33 mouse cellular contexts compared by ENCODE assay signal in the genomic region with DNA sequence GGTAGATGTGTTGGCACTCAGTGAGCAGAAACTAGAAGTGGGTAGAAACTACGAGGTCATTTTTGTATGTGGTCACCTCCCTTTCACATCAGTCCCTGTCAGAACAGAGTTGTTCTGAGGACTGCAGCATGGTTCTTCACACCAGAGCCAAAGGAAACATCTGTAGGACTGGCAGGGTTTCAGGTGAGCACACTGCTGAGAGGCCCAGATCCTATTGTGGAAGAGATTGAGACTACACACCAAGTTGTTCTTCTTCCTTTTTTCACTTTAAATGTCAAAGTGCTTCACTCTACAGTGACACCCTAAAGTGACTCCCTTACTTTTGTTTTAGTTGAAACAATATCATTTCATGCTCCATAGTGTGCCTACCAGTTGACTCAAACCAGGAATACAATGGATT.
DNase-seq lines count a peak whose midpoint lies in the region; ATAC-seq and TF ChIP-seq lines count a peak whose summit lies in the region.
"Had no signal": no experiment of that assay in that cellular context is flagged by ENCODE, and none has a peak within 500 bp of the region (broad histone marks: within the 10 kb centered on the region; RNA-seq: fewer than 3 reads in every experiment).

No protein-coding gene starts in this region.

- WGBS in liver, embryonic 13.5 days (ENCODE audit: insufficient replicate concordance): 30% methylated on average over 1 of the region's 1 CpGs

- H3K27ac ChIP-seq in liver, embryonic 13.5 days: no peak overlapping the region
- peak overlapping the region; percentile 93 for H3K27ac ChIP-seq in bone marrow macrophage, adult 2 months (ENCODE audit: insufficient read depth, low read depth, low read length)
- H3K27ac ChIP-seq: embryonic facial prominence, embryonic 10.5 days; embryonic facial prominence, embryonic 15.5 days; forebrain, embryonic 12.5 days; heart, adult 2 months; hindbrain, embryonic 14.5 days; kidney, embryonic 15.5 days; lung, embryonic 15.5 days; midbrain, embryonic 12.5 days; neural tube, embryonic 13.5 days; stomach, embryonic 15.5 days had no signal

- no peaks in the 10 kb centered on the region for H3K36me3 ChIP-seq in liver, embryonic 13.5 days
- H3K36me3 ChIP-seq: embryonic facial prominence, embryonic 10.5 days; embryonic facial prominence, embryonic 15.5 days; G1E; heart, embryonic 12.5 days; kidney, embryonic 15.5 days; lung, embryonic 15.5 days; midbrain, embryonic 12.5 days; neural tube, embryonic 13.5 days; stomach, embryonic 15.5 days had no signal

- no peak for DNase-seq in liver, embryonic 13.5 days
- DNase-seq in liver: no peak
- peak; percentile 67 for DNase-seq in A20 (ENCODE audit: low read depth, low spot score)
- DNase-seq in cerebellum, adult 11-12 months: no peak
- DNase-seq in layer of hippocampus, postnatal 14 days (ENCODE audit: low spot score in 2 of 2): no peak
- no peak for DNase-seq in cerebellum, postnatal 25 days
- DNase-seq: adrenal gland, postnatal 10 days; cerebellum, adult 11 months; cerebellum, adult 9-11 months; forebrain, postnatal 0 days; gastrocnemius, postnatal 25 days; heart, adult 2 months; kidney, adult 11 months; kidney, postnatal 25 days; layer of hippocampus, postnatal 36 days; left cerebral cortex, postnatal 4 days; lung, postnatal 36 days; right cerebral cortex, postnatal 4 days; thymus, postnatal 14 days had no signal

- H3K4me1 ChIP-seq in liver, embryonic 13.5 days (replicated peaks): peaks cover 31% of the 10 kb centered on the region
- peaks cover 47% of the 10 kb centered on the region for H3K4me1 ChIP-seq in bone marrow macrophage, adult 2 months (ENCODE audit: control insufficient read depth, insufficient read depth, low read length)
- H3K4me1 ChIP-seq: kidney, embryonic 15.5 days; lung, embryonic 15.5 days; stomach, embryonic 15.5 days had no signal

- no peak for TF ChIP-seq CTCF in bone marrow macrophage, adult 2 months (IDR thresholded peaks at IDR 0.05; ENCODE audit: low read depth, low read length)

- TF ChIP-seq POLR2A in bone marrow macrophage, adult 2 months (IDR thresholded peaks at IDR 0.05; ENCODE audit: borderline replicate concordance, low read depth, low read length): no peak

- no peak overlapping the region for H3K4me2 ChIP-seq in liver, embryonic 13.5 days
- H3K4me2 ChIP-seq: embryonic facial prominence, embryonic 15.5 days; forebrain, embryonic 12.5 days; heart, embryonic 12.5 days; hindbrain, embryonic 14.5 days; kidney, embryonic 15.5 days; lung, embryonic 15.5 days; midbrain, embryonic 12.5 days; neural tube, embryonic 13.5 days; stomach, embryonic 15.5 days had no signal

- no peaks in the 10 kb centered on the region for H3K27me3 ChIP-seq in liver, embryonic 13.5 days
- H3K27me3 ChIP-seq: embryonic facial prominence, embryonic 15.5 days; forebrain, embryonic 12.5 days; heart, embryonic 12.5 days; kidney, embryonic 15.5 days; lung, embryonic 15.5 days; midbrain, embryonic 12.5 days; neural tube, embryonic 13.5 days; Patski; stomach, embryonic 15.5 days had no signal

- no peaks in the 10 kb centered on the region for H3K9me3 ChIP-seq in liver, embryonic 13.5 days (replicated peaks)
- H3K9me3 ChIP-seq: embryonic facial prominence, embryonic 10.5 days; embryonic facial prominence, embryonic 15.5 days; forebrain, embryonic 12.5 days; G1E; heart, embryonic 12.5 days; kidney, embryonic 15.5 days; lung, embryonic 15.5 days; midbrain, embryonic 12.5 days; neural tube, embryonic 13.5 days; stomach, embryonic 15.5 days had no signal

- ATAC-seq in liver, embryonic 13.5 days (ENCODE audit: low read depth): peak; percentile 5; the same call in 1 of the 2 replicates
- ATAC-seq in megakaryocyte progenitor cell, adult 5-6 weeks (replicated peaks; ENCODE audit: poor library complexity): peak; percentile 14
- ATAC-seq: Patski had no signal

- no peak overlapping the region for H3K9ac ChIP-seq in liver, embryonic 13.5 days
- H3K9ac ChIP-seq: embryonic facial prominence, embryonic 15.5 days; forebrain, embryonic 12.5 days; forebrain, postnatal 0 days; heart, embryonic 12.5 days; hindbrain, embryonic 14.5 days; kidney, embryonic 15.5 days; lung, embryonic 15.5 days; midbrain, embryonic 12.5 days; neural tube, embryonic 13.5 days; stomach, embryonic 15.5 days had no signal

- H3K4me3 ChIP-seq in liver, embryonic 13.5 days (replicated peaks): no peak overlapping the region
- no peak overlapping the region for H3K4me3 ChIP-seq in bone marrow macrophage, adult 2 months (ENCODE audit: insufficient read depth, low read length)
- H3K4me3 ChIP-seq: embryonic facial prominence, embryonic 10.5 days; embryonic facial prominence, embryonic 15.5 days; forebrain, embryonic 12.5 days; heart, adult 2 months; heart, embryonic 12.5 days; kidney, embryonic 15.5 days; lung, embryonic 15.5 days; midbrain, embryonic 12.5 days; neural tube, embryonic 13.5 days; stomach, embryonic 15.5 days had no signal
